Mouse (Mus musculus) urinary bladder, adult 18-20 months (tissue): ENCODE measurements around the gene Zdhhc20.
A peak's percentile ranks its signal among the peaks of the same experiment; 100 is the strongest.
"Not testable (repeated sequence)": the region's sequence is repeated elsewhere in the genome, so short reads cannot be mapped to it uniquely, and the experiment has no call there.

Experiments
- DNase-seq, 2 experiments: peaks; one replicate each; pipeline ENCODE4 v3.0.0; 2022; ENCODE audit warnings: low spot score in 2 of 2, mixed read lengths in 2 of 2

Gene Zdhhc20

GRCm38 (mm10) chr14:57892961-57893360 is 2.9 kb upstream of the Zdhhc20 start:
- no peak for DNase-seq

GRCm38 (mm10) chr14:57889541-57890010 is 500 bp downstream of the Zdhhc20 start:
- DNase-seq: peak in 1 of 2 experiments; percentile 9

- no peak for DNase-seq
These were observed 2.9 kb downstream of the Zdhhc20 start for GRCm38 (mm10) chr14:57887171-57887570.

GRCm38 (mm10) chr14:57886032-57886431 is 4.0 kb downstream of the Zdhhc20 start:
- DNase-seq: no peak

GRCm38 (mm10) chr14:57883341-57883740 is 6.7 kb downstream of the Zdhhc20 start:
- DNase-seq: peak in 1 of 2 experiments; percentile 33

- DNase-seq: peak in 1 of 2 experiments; percentile 14
These were observed 7.4 kb downstream of the Zdhhc20 start for GRCm38 (mm10) chr14:57882720-57883119.

GRCm38 (mm10) chr14:57881793-57882192 is 8.3 kb downstream of the Zdhhc20 start:
- peak; percentile 27 to 57 for DNase-seq

- no peak for DNase-seq
These were observed 9.0 kb downstream of the Zdhhc20 start for GRCm38 (mm10) chr14:57881074-57881473.

GRCm38 (mm10) chr14:57877921-57878320 is 12.2 kb downstream of the Zdhhc20 start:
- DNase-seq: no peak

- no peak for DNase-seq
These were observed 23.3 kb downstream of the Zdhhc20 start for GRCm38 (mm10) chr14:57866676-57867276.

- no peak for DNase-seq
These were observed 24.8 kb downstream of the Zdhhc20 start for GRCm38 (mm10) chr14:57865256-57865655.

- DNase-seq: no peak
These were observed 26.9 kb downstream of the Zdhhc20 start for GRCm38 (mm10) chr14:57863129-57863528.

GRCm38 (mm10) chr14:57861987-57862412 is 28.1 kb downstream of the Zdhhc20 start:
- DNase-seq: no peak

- no peak for DNase-seq
These were observed 30.6 kb downstream of the Zdhhc20 start for GRCm38 (mm10) chr14:57859520-57859919.

GRCm38 (mm10) chr14:57858601-57859000 is 31.5 kb downstream of the Zdhhc20 start:
- no peak for DNase-seq

- DNase-seq: not testable (repeated sequence)
These were observed 34.0 kb downstream of the Zdhhc20 start for GRCm38 (mm10) chr14:57856037-57856436.

- DNase-seq: no peak
These were observed 37.1 kb downstream of the Zdhhc20 start for GRCm38 (mm10) chr14:57852961-57853360.

- DNase-seq: no peak
These were observed 39.7 kb downstream of the Zdhhc20 start for GRCm38 (mm10) chr14:57850330-57850729.

- no peak for DNase-seq
These were observed 41.4 kb downstream of the Zdhhc20 start for GRCm38 (mm10) chr14:57848646-57849045.

- DNase-seq: not testable (repeated sequence)
These were observed 42.0 kb downstream of the Zdhhc20 start for GRCm38 (mm10) chr14:57848061-57848460.

- DNase-seq: no peak
These were observed 45.5 kb downstream of the Zdhhc20 start for GRCm38 (mm10) chr14:57844535-57844934.

GRCm38 (mm10) chr14:57835157-57835556 is 54.9 kb downstream of the Zdhhc20 start:
- DNase-seq: no peak

GRCm38 (mm10) chr14:57833526-57833925 is 56.5 kb downstream of the Zdhhc20 start:
- no peak for DNase-seq

- no peak for DNase-seq
These were observed 62.8 kb downstream of the Zdhhc20 start for GRCm38 (mm10) chr14:57827284-57827683.
